Mouse (Mus musculus) small intestine, adult 2 months (tissue): ENCODE results near the gene Urad. TPM values are rescaled to one million over a fixed set of nuclear protein-coding genes. Genes with fewer than 3 reads are reported as not detected.

Experiments used
- H3K27ac ChIP-seq: fragments of 200-500 bp; 2 replicates; pipeline ENCODE4 v1.5.1; 2012; ENCODE audit warnings: low read depth, low read length, control low read depth, inconsistent platforms; ENCODE audit not compliant: insufficient read depth
- H3K27me3 ChIP-seq: fragments of 200-500 bp; 2 replicates; pipeline ENCODE4 v1.6.1; 2012; ENCODE audit warnings: mild to moderate bottlenecking, moderate library complexity, low read length, inconsistent platforms; ENCODE audit not compliant: control insufficient read depth, insufficient read depth
- H3K36me3 ChIP-seq: fragments of 200-500 bp; 2 replicates; pipeline ENCODE4 v1.6.1; 2012; ENCODE audit warnings: mild to moderate bottlenecking, low read length, control low read depth, inconsistent platforms; ENCODE audit not compliant: control insufficient read depth, insufficient read depth
- H3K4me1 ChIP-seq: fragments of 200-500 bp; 2 replicates; pipeline ENCODE4 v1.6.1; 2012; ENCODE audit warnings: low read length, inconsistent platforms, mixed read lengths; ENCODE audit not compliant: control insufficient read depth, insufficient read depth, insufficient read length
- H3K4me3 ChIP-seq: fragments of 200-500 bp; 2 replicates; pipeline ENCODE4 v1.5.1; 2012; ENCODE audit warnings: low read depth, mild to moderate bottlenecking, control low read depth, inconsistent platforms, low read length, moderate library complexity
- CTCF ChIP-seq: fragments of 200-500 bp; IDR thresholded peaks from 2 replicates; pipeline ENCODE4 v1.5.1; 2012; ENCODE audit warnings: low read depth, mild to moderate bottlenecking, control low read depth, inconsistent platforms, low read length, moderate library complexity, mixed read lengths; ENCODE audit not compliant: insufficient replicate concordance, insufficient read length; ENCODE audit errors: extremely low read depth
- POLR2A ChIP-seq: fragments of 200-500 bp; IDR thresholded peaks from 2 replicates; pipeline ENCODE4 v1.6.1; 2012; ENCODE audit warnings: low read depth, mild to moderate bottlenecking, control low read depth, inconsistent platforms, low read length, moderate library complexity
- WGBS: fragments of 180-500 bp; shearing (Covaris S2); methylation state at CpG from one replicate; pipeline ENCODE4 v1.1.7; 2018; 5-methylcytosine and 5-hydroxymethylcytosine counted together
- polyA plus RNA-seq: library from polyadenylated mRNA; depleted of rRNA; stranded (reverse); fragments of >200 nt; gene quantifications from 2 replicates; pipeline ENCODE4 v1.2.3, GENCODE M21; 2012

The Urad gene
- polyA plus RNA-seq, 1 experiment: 4.7 TPM

DNA sequence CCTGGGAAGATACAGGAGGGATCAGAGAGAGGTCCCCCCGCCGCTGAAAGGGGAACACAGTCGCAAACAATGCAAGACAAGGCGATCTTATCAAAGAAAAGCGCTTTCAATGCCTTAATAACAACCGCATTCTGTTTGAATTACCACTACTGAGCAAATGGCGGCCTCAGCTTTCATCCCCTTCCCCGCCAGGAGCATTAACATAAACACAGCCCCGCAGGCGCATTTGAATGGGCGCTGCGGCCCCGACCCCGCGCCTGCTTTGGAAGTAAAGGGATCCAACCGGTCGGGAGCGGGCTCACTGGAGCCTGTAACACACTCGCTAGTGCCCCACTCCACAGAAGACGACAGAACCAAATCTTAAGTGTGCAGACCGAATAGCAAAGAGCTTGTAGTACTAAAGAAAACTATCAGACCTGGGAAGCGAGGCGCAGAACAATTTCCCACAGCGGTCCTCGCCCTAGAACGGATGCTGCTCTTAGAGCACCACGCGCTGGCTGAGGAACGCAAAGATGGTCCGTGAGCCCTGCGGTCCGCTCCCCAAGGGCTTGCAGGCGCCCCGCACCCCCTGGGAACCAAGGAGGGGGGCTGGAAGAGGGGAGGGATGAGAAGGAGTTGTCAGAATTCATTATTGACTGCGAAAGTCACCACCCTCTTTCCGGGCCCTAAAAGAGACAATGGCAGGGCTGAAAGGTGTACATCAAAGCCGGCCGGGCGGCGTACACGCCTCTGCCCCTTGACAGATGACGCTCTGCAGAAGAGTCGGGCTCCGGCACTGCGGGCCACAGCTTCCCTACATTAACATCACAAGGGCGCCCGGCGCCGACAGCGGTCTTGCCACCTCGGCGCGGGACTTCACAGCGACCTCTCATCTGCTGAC, 17.7 kb downstream of the Urad start:
- Histone ChIP-seq H3K4me3 (peak overlapping the region; percentile 68), H3K27me3 (no peaks in the 10 kb centered on the region), H3K27ac (peak overlapping the region; percentile 83), H3K36me3 (peaks cover 32% of the 10 kb centered on the region), H3K4me1 (peaks cover 9% of the 10 kb centered on the region; the same call in 1 of the 2 replicates)
- under 1% methylated on average over 54 of the region's 54 CpGs for WGBS
- TF ChIP-seq POLR2A (no peak), CTCF (no peak)

DNA sequence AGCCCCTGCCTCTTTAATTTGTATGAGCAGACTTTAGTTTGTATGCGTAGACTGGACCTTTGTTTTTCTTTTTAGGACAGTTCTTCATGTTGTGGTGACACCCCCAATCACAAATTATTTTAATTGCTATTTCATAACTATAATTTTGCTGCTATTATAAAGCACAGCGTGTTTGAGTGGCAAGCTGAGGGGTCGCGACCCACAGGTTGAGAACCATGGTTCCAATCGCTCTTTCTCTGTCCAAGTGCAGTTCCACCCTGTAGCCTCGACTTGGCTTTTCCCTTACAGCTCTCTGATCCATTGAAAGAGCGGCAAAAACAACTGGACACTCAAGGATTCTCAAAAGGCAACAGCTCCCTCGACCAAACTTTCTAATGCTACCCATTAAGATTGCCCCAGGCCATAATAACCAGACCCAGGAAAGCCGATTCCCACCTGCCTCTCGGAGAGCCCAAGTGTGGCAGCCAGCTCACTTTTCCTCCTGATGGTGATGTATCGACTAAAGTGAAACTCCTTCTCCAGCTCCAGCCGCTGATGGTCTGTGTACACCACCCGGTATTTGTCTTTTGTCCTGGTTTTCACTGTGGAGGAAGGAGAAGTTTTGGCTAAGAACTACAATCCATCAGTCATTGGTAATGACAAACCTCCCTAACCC, 19.4 kb downstream of the Urad start:
- TF ChIP-seq POLR2A: no peak
- no peak for TF ChIP-seq CTCF
- Histone ChIP-seq H3K27me3 (no peaks in the 10 kb centered on the region), H3K36me3 (peaks cover 34% of the 10 kb centered on the region), H3K4me3 (peak overlapping the region; percentile 61), H3K27ac (peak overlapping the region; percentile 83), H3K4me1 (peaks cover 4% of the 10 kb centered on the region)
- 9% methylated on average over 13 of the region's 13 CpGs for WGBS

DNA sequence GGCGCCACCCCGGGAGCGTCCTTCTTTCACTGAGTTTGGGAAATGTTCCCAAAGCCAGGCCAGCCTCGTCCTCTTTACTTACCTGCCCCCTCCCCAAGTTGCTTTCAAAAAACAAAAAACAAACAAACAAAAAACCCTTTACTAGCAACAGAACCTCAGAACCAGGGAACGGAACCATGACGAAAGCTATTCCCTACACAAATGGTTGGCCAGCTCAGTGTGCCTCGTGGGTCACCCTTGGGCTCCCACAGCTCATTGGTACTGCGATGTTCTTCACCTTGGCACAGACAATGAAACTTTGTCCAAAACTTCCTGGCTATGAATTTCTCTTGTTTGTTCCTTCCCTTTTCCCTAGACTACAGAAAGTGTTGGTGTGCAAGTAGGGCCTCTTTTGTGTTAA, 20.1 kb downstream of the Urad start:
- H3K4me1 ChIP-seq: peaks cover 4% of the 10 kb centered on the region
- H3K27ac ChIP-seq: peak overlapping the region; percentile 83
- WGBS: 8% methylated on average over 8 of the region's 8 CpGs
- peaks cover 35% of the 10 kb centered on the region for H3K36me3 ChIP-seq
- TF ChIP-seq POLR2A (no peak), CTCF (no peak)
- peak overlapping the region; percentile 63 for H3K4me3 ChIP-seq
- H3K27me3 ChIP-seq: no peaks in the 10 kb centered on the region

DNA sequence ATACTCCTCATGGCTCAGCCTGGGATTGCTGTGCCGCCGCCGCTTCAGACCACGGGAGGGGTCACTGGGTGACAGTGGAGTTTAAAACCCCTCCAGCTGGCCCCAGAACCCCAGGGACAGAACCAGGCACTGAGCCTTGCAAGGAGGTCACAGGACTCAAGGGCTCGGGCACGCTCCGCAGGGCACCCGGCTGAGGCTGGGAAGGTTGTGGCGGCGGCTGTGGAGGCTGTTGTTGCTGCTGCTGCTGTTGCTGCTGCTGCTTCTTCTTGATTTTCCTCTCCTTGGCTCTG, 20.5 kb downstream of the Urad start:
- H3K4me3 ChIP-seq: peak overlapping the region; percentile 63
- H3K27me3 ChIP-seq: no peaks in the 10 kb centered on the region

DNA sequence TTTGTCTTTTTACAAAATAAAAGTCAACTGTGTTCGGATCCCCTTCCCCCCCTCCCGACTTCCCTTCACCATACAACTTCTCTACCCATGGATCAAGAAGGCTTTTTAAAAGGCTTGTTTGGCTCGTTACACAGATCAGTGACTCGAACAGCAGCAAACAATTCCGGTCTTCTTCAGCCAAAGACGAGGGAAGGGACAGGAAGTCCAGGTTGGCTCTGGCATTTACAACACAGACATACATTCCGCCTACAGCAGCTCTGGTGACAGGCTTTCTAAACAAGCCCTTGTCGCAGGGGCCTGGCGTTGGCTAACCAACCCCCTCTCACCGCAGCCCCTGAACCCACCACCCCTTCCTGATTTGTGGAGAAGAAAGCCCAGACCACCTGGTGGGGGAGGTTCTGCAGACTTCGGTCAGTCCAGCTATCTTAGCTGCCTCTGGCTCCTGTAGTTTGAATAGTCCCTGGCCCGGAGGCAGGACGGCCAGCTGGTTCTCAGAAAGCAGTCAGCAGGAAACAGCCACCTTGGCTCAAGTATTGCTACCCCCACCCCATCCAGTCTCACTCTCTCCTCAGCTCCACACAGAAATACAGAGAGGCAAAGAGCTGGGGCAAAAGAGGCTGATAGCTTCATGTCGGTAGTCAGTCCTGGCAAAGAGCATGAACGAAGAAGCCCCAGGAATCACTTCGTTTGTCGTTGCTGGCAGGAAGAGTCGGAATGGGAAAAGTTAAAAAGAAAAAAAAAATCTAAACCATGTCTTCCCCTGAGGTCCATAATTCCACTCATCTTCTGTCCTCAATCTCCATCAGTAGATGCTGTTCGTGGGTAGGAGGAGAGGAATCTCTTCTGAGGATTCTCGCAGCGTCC, 21.1 kb downstream of the Urad start:
- no peaks in the 10 kb centered on the region for H3K27me3 ChIP-seq
- peak overlapping the region; percentile 63 for H3K4me3 ChIP-seq

More for the DNA sequence above, 20.5 kb downstream of the Urad start:
- 6% methylated on average over 10 of the region's 10 CpGs for WGBS
- Histone ChIP-seq H3K27ac (peak overlapping the region; percentile 83), H3K36me3 (peaks cover 35% of the 10 kb centered on the region), H3K4me1 (peaks cover 4% of the 10 kb centered on the region)
- no peak for TF ChIP-seq CTCF
- no peak for TF ChIP-seq POLR2A

DNA sequence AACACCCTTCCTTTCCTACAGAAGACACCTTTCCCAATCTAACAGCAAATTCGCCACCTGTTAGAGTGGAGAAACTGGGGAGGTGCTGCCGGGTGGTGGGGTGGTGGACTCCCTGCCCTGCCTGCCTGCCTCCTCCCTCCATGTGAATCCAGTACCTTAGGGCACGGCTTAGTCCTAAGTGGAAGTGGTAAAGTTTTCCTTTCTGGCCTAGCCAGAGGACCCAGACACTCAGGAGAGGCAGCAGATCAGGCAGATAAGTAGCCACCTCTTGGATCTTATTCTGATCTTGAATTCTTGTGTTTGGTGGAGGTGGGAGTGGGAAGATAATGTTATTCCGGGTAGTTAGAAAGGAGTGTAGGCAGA, 22.3 kb downstream of the Urad start:
- TF ChIP-seq POLR2A (no peak), CTCF (no peak)
- WGBS: 3% methylated on average over 4 of the region's 4 CpGs
- H3K36me3 ChIP-seq: peaks cover 32% of the 10 kb centered on the region
- H3K27ac ChIP-seq: peak overlapping the region; percentile 91
- H3K4me3 ChIP-seq: peak overlapping the region; percentile 51
- H3K4me1 ChIP-seq: peaks cover 4% of the 10 kb centered on the region
- H3K27me3 ChIP-seq: no peaks in the 10 kb centered on the region

More for the DNA sequence above, 21.1 kb downstream of the Urad start:
- WGBS: 2% methylated on average over 21 of the region's 21 CpGs
- Histone ChIP-seq H3K36me3 (peaks cover 35% of the 10 kb centered on the region), H3K4me1 (peaks cover 4% of the 10 kb centered on the region), H3K27ac (peak overlapping the region; percentile 83)
- no peak for TF ChIP-seq CTCF
- TF ChIP-seq POLR2A: no peak
